Mouse (Mus musculus) liver, embryonic 14.5 days (tissue): ENCODE measurements around the gene Snx8.

Experiments used
- CTCF ChIP-seq: IDR thresholded peaks from 2 replicates; pipeline ENCODE4 v1.5.1; 2016; ENCODE audit warnings: antibody characterized with exemption, low read depth, control low read depth
- EP300 ChIP-seq: IDR thresholded peaks from 2 replicates; pipeline ENCODE4 v1.6.1; 2016; ENCODE audit warnings: antibody characterized with exemption, low read depth

- TF ChIP-seq CTCF, result no peak
- TF ChIP-seq EP300, result no peak
Observed at GRCm38 (mm10) chr5:140324058-140324457, 65.0 kb downstream of the Snx8 start.
